Mouse (Mus musculus): ENCODE data around the gene Abca12.

The Abca12 gene

GRCm38 (mm10) chr1:71196191-71196590, 218.5 kb downstream of the Abca12 start:
- no peak for DNase-seq (ENCODE audit: extremely low spot score, low read depth, low spot score)

GRCm38 (mm10) chr1:71195333-71195732, 219.4 kb downstream of the Abca12 start:
- no peak for DNase-seq (ENCODE audit: extremely low spot score, low read depth, low spot score)

- DNase-seq (ENCODE audit: extremely low spot score, low read depth, low spot score): no peak
These were observed 220.8 kb downstream of the Abca12 start for GRCm38 (mm10) chr1:71193931-71194330.
